14 mouse cellular contexts compared by ENCODE assay signal in genomic region chr16:85546519-85546918, GRCm38 (mm10). TPM values are rescaled to one million over a fixed set of nuclear protein-coding genes. Genes with fewer than 3 reads are reported as not detected.
DNase-seq lines count a peak whose midpoint lies in the region; ATAC-seq lines count a peak whose summit lies in the region.
"Had no signal": no experiment of that assay in that cellular context is flagged by ENCODE, and none has a peak within 500 bp of the region (broad histone marks: within the 10 kb centered on the region; RNA-seq: fewer than 3 reads in every experiment).

No protein-coding gene starts in this region.

- peak; percentile 17 for DNase-seq in adrenal gland, adult 8-10 months
- no peak for DNase-seq in adrenal gland, adult 18-20 months (ENCODE audit: low spot score in 2 of 2)
- DNase-seq in lung, adult 18-20 months, result peak; percentile 66 to 75
- no peak for DNase-seq in lung, postnatal 4 days
- DNase-seq in kidney, postnatal 14 days, result peak; percentile 53
- DNase-seq in right cerebral cortex, postnatal 10 days (ENCODE audit: low spot score in 2 of 2), result no peak
- no peak for DNase-seq in urinary bladder, postnatal 10 days (ENCODE audit: low spot score)
- DNase-seq: cerebellum, adult 9-11 months; spleen, adult 18-20 months; thymus, adult 2 months had no signal

- no peak for ATAC-seq in erythroid progenitor cell, adult 5-6 weeks (replicated peaks; ENCODE audit: low FRiP score, poor library complexity, severe bottlenecking)
- ATAC-seq: activated CD4-positive, CD25-positive, alpha-beta regulatory T cell, adult 4 months; hindbrain, postnatal 0 days had no signal

RNA-seq across cellular contexts. Expression of gene Cyyr1, which starts 6.7 kb away (rescaled TPM):
- total RNA-seq in adrenal gland, adult 8-10 months (2022), result 10 to 100 TPM; 14.5 to 29.3 (median 24.4) TPM
- total RNA-seq in adrenal gland, adult 18-20 months (2021), result 10 to 100 TPM; 21.1 to 24.1 TPM
- total RNA-seq in erythroid progenitor cell, adult 5-6 weeks (2015; ENCODE audit: low replicate concordance), result not detected in 2 replicates
- 0.13 TPM in 1 of 2 replicates, not detected in the other for total RNA-seq in erythroid progenitor cell, adult 5-6 weeks (2017; ENCODE audit: low replicate concordance)
- total RNA-seq: monocyte, adult 5-6 weeks had no signal

Comparison
In these comparisons a context has a peak if more than half of its experiments do, and no peak if none do; other contexts are left out.
1. DNase-seq: peak in adrenal gland, adult 8-10 months (single experiment), lung, adult 18-20 months (2 of 2) and kidney, postnatal 14 days (single experiment); none in adrenal gland, adult 18-20 months (0 of 2), lung, postnatal 4 days (0 of 2), right cerebral cortex, postnatal 10 days (0 of 2) and urinary bladder, postnatal 10 days (single experiment).
2. RNA of gene Cyyr1, which starts 6.7 kb away (total RNA-seq): 14.5 to 29.3 TPM in adrenal gland, adult 8-10 months and 21.1 to 24.1 TPM in adrenal gland, adult 18-20 months; 0.13 TPM in erythroid progenitor cell, adult 5-6 weeks; every median in the first group is over 10 times any median in the second.